Mouse (Mus musculus) midbrain, embryonic 15.5 days (tissue): Measurements from ENCODE around the gene Tulp4. TPM values are rescaled to one million over a fixed set of nuclear protein-coding genes. Genes with fewer than 3 reads are reported as not detected.
A peak's percentile ranks its signal among the peaks of the same experiment; 100 is the strongest.

Source experiments
- ATAC-seq: fragments of 200-750 bp; cut with Nextera tagmentation; replicated peaks from 2 replicates; pipeline ENCODE4 v1.8.0; 2017; ENCODE audit warnings: moderate TSS enrichment
- H3K27ac ChIP-seq: fragments of 300-500 bp; sonication (generic); 2 replicates; pipeline ENCODE4 v1.5.1; 2015; ENCODE audit warnings: mild to moderate bottlenecking, inconsistent platforms
- H3K27me3 ChIP-seq: fragments of 300-500 bp; sonication (generic); replicated peaks from 2 replicates; pipeline ENCODE4 v1.6.1; 2015; ENCODE audit warnings: inconsistent platforms
- H3K36me3 ChIP-seq: fragments of 300-500 bp; sonication (generic); replicated peaks from 2 replicates; pipeline ENCODE4 v1.6.1; 2015; ENCODE audit warnings: inconsistent platforms
- H3K4me1 ChIP-seq: fragments of 300-500 bp; sonication (generic); 2 replicates; pipeline ENCODE4 v1.6.1; 2015; ENCODE audit warnings: inconsistent platforms
- H3K4me2 ChIP-seq: fragments of 300-500 bp; sonication (generic); 2 replicates; pipeline ENCODE4 v1.6.1; 2015; ENCODE audit warnings: inconsistent platforms, mild to moderate bottlenecking, moderate library complexity
- H3K4me3 ChIP-seq: fragments of 300-500 bp; sonication (generic); 2 replicates; pipeline ENCODE4 v1.5.1; 2015; ENCODE audit warnings: mild to moderate bottlenecking, inconsistent platforms
- H3K9ac ChIP-seq: fragments of 300-500 bp; sonication (generic); 2 replicates; pipeline ENCODE4 v1.6.1; 2015; ENCODE audit warnings: mild to moderate bottlenecking, inconsistent platforms
- H3K9me3 ChIP-seq: fragments of 300-500 bp; sonication (generic); 2 replicates; pipeline ENCODE4 v1.6.1; 2016; ENCODE audit warnings: inconsistent platforms
- WGBS: fragments of 180-500 bp; shearing (Covaris S2); methylation state at CpG from one replicate; pipeline ENCODE4 v1.1.7; 2015; ENCODE audit warnings: mixed read lengths; 5-methylcytosine and 5-hydroxymethylcytosine counted together
- polyA plus RNA-seq: library from polyadenylated mRNA; unstranded; fragments of >200 nt; fragmentation: Nextera tagmentation; extraction: Ambion mirVana; gene quantifications from 2 replicates; pipeline ENCODE4 v1.2.1, GENCODE M21; 2015

The Tulp4 gene
- polyA plus RNA-seq, 1 experiment from 2014 or later: 164 TPM

DNA sequence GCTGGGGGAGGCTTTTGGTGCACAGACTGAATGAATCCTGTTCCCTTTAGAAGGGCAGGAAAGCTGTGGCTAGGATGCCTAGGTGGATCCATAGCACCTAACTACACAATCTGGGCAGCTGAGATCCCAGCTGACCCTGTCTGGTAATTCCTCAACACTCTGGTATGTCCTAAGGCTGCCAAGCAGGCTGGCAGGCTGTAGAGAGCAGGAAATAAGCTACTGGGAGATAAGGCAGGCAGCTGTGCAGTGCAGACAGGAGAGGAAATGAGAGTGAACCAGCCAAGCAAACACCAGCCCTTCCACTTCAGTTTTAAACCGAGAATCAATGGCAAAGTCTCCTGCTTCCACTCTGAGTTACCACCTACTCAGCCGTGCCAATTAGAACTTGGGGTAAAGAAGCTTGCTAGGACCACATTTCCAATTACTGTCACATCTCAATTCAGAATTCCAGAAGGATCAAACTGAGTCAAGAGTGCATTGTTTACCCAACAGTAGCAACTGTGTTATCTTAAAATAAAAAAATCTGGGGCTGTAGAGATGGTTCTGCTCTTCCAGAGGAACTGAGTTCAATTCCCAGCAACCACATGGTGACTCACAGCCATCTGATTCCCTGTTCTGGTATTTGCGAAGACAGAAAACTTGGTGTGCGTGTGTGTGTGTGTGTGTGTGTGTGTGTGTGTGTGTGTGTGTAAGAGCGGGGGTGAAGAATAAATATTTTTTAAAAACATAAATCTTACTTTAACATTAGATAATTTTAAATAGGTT lies 66.9 kb downstream of the Tulp4 start:
- Histone ChIP-seq H3K4me2 (no peak overlapping the region), H3K4me1 (peaks cover 9% of the 10 kb centered on the region), H3K4me3 (no peak overlapping the region), H3K27me3 (no peaks in the 10 kb centered on the region), H3K36me3 (peaks cover under 1% of the 10 kb centered on the region; the same call in 1 of the 2 replicates), H3K9me3 (no peaks in the 10 kb centered on the region), H3K9ac (no peak overlapping the region), H3K27ac (peak overlapping the region; percentile 35)
- WGBS: 76% methylated on average over 5 of the region's 5 CpGs
- no peak for ATAC-seq

DNA sequence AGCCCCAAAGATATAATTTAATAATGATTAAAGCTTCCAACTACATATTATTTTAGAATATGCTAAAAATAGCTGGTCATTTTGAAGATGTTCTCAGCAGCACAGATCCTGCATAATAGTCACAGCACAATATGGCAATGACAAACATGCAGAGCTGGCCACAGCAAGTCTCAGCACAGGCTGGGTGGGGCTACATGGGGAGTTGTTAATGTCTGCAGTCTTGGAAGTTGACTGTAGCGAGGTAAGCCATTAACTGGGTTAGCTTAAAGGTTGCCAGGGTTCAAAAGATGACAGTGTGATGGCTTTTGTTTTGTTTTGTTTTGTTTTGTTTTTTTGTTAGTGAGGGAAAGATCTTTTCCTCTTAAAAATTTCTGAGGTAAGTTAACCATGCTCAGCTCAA lies 68.3 kb downstream of the Tulp4 start:
- H3K27ac ChIP-seq: no peak overlapping the region
- no peak overlapping the region for H3K4me3 ChIP-seq
- ATAC-seq: no peak
- H3K27me3 ChIP-seq: no peaks in the 10 kb centered on the region
- H3K4me1 ChIP-seq: peaks cover 11% of the 10 kb centered on the region
- H3K9ac ChIP-seq: no peak overlapping the region
- 72% methylated on average over 1 of the region's 1 CpGs for WGBS
- H3K9me3 ChIP-seq: no peaks in the 10 kb centered on the region
- H3K36me3 ChIP-seq: peaks cover 2% of the 10 kb centered on the region; the same call in 1 of the 2 replicates
- no peak overlapping the region for H3K4me2 ChIP-seq

DNA sequence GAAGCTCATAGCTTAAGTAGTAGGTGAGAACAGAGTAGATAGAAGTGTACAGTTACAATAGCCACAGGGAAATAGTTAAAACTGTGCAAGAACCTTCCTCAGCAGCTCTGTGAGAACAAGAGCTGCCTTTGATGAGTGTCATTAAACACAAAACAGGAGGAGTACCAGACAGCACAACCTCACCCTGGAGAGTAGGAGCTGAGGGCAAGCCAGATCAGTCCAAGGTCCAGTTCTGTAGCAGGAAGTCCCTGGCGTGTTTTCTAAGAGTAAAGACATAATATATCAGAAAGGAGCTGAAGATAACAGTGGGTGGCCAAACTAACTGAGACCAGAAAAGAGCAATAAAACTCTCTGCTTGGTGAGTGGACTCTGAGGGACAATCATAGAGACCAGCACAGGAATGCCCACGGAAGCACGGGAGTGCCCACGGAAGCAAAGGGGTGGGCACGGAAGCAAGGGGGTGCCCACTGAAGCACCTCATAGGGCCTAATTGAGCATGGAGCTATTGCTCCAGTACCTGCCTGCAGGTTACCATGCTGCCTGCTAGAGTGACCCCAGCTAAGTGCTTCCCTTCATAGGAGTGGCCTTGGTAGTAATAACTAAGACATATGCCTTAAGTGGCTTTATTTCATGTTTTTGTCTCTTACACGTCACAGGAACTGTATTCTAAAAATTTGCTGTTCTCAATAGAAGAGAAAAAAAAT lies 72.5 kb downstream of the Tulp4 start:
- no peak overlapping the region for H3K27ac ChIP-seq
- ATAC-seq: no peak
- H3K4me1 ChIP-seq: peaks cover 6% of the 10 kb centered on the region; the same call in 1 of the 2 replicates

DNA sequence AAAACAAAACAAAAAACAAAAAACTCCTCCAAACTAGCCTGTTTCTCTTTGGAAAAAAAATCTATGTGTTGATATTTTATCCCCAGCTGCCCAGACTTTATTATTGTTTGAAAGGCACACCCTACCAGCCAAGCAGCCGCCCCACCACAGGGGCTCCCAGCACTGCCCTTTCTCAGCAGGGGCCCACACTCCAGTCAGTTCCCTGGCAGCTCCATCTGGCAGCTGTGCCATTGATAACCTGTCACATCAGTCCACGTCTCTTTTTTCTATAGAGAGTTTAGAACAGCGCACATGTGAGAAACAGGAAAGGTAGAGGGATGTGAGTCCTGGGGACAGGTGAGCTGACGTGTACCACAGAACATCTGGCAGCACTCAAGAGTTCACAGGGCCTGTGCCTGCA lies 73.2 kb downstream of the Tulp4 start:
- H3K9ac ChIP-seq: no peak overlapping the region
- H3K27ac ChIP-seq: no peak overlapping the region
- H3K4me2 ChIP-seq: no peak overlapping the region
- no peaks in the 10 kb centered on the region for H3K27me3 ChIP-seq
- peaks cover 2% of the 10 kb centered on the region; the same call in 1 of the 2 replicates for H3K36me3 ChIP-seq
- peaks cover 5% of the 10 kb centered on the region; the same call in 1 of the 2 replicates for H3K4me1 ChIP-seq
- no peak overlapping the region for H3K4me3 ChIP-seq
- WGBS: 46% methylated on average over 4 of the region's 4 CpGs
- H3K9me3 ChIP-seq: no peaks in the 10 kb centered on the region
- no peak for ATAC-seq

More for the DNA sequence above, 72.5 kb downstream of the Tulp4 start:
- no peak overlapping the region for H3K9ac ChIP-seq
- WGBS: 89% methylated on average over 6 of the region's 6 CpGs
- H3K27me3 ChIP-seq: no peaks in the 10 kb centered on the region
- no peaks in the 10 kb centered on the region for H3K9me3 ChIP-seq
- no peak overlapping the region for H3K4me2 ChIP-seq
- H3K4me3 ChIP-seq: no peak overlapping the region
- H3K36me3 ChIP-seq: peaks cover 2% of the 10 kb centered on the region; the same call in 1 of the 2 replicates

DNA sequence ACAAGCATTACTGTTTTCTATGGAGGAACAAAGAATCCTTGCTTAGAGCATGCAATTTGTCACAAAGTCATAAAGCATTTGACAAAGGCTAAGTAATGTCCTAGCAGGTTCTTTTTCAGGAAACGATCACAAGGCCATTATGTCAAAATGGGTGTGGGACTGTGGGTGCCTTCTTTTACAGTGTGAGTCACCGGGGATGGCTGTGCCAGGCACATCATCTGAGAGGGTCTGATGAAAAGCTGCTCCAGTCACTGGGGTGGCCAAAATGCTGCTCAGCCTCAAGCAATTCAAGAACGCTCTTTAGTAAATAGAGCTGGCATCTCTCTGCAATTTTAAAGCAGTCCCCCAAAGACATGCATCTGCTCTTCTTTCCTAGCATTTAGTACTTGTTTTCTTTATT lies 74.2 kb downstream of the Tulp4 start:
- Histone ChIP-seq H3K27me3 (no peaks in the 10 kb centered on the region), H3K4me1 (peaks cover 5% of the 10 kb centered on the region; the same call in 1 of the 2 replicates), H3K4me2 (no peak overlapping the region), H3K9me3 (no peaks in the 10 kb centered on the region), H3K27ac (no peak overlapping the region), H3K9ac (no peak overlapping the region), H3K4me3 (no peak overlapping the region), H3K36me3 (peaks cover 4% of the 10 kb centered on the region; the same call in 1 of the 2 replicates)
- ATAC-seq: no peak
- 76% methylated on average over 3 of the region's 3 CpGs for WGBS

DNA sequence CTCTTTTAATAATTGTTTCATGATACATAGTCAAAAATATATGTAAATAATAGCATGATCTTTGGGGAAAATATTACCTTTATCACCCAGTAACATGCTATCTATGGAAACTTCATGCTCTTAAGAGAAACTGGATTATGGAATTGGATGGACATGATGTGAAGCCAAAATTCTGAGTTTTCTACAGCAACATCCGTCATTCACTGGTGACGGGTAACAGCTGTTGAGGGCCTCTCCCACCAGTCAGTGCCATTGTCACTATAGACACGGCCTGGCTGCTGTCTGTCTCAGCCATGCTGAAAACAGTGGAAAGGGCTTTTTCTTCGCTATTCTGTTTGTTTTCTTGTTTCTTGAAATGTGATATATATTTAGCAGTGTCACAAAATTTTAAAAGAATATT lies 76.5 kb downstream of the Tulp4 start:
- no peak for ATAC-seq
- WGBS: 64% methylated on average over 4 of the region's 4 CpGs
- H3K4me1 ChIP-seq: peaks cover 5% of the 10 kb centered on the region; the same call in 1 of the 2 replicates
- H3K4me2 ChIP-seq: no peak overlapping the region
- no peak overlapping the region for H3K4me3 ChIP-seq
- H3K27ac ChIP-seq: no peak overlapping the region
- no peak overlapping the region for H3K9ac ChIP-seq
- H3K36me3 ChIP-seq: peaks cover 14% of the 10 kb centered on the region
- H3K27me3 ChIP-seq: no peaks in the 10 kb centered on the region
- H3K9me3 ChIP-seq: no peaks in the 10 kb centered on the region

DNA sequence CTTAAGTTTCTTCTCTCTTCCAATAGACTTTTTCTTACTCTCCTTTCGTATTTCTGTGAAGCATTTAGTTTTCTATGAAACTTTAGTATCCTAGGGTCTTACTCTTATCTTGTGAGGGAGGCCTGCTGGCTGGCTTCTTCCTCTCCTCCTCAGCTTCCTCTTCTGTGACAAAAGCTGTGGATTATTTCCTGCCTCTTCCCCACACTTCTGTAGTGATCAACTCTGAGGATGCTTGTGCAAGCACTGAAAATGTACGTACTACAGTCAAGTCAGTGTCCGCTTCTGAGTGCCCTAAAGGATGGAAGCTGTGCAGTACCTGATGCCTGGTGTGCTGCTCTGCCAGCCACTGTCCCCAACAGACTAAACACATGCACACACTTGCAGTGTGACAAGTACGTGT lies 80.4 kb downstream of the Tulp4 start:
- 96% methylated on average over 4 of the region's 4 CpGs for WGBS
- Histone ChIP-seq H3K4me2 (no peak overlapping the region), H3K9ac (no peak overlapping the region), H3K36me3 (peaks cover 12% of the 10 kb centered on the region), H3K9me3 (no peaks in the 10 kb centered on the region), H3K4me1 (no peaks in the 10 kb centered on the region), H3K4me3 (no peak overlapping the region), H3K27ac (no peak overlapping the region), H3K27me3 (no peaks in the 10 kb centered on the region)
- ATAC-seq: no peak

DNA sequence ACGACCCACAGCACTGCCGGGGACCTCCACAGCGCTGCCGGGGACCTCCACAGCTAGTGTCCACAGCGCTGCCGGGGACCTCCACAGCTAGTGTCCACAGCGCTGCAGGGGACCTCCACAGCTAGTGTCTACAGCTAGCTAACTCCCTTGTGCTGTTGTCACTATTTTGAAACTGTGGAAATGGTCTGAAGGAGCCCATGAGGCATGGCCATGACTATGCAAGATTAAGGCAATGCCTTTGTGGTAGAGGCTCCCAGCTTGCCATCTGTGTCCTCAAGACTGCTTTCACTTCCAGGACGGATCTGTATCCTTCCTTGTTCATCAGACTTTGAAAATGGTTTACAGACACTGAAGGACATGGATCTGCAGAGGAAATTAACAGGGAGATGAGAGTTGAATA lies 80.9 kb downstream of the Tulp4 start:
- peaks cover 13% of the 10 kb centered on the region for H3K36me3 ChIP-seq
- no peaks in the 10 kb centered on the region for H3K27me3 ChIP-seq
- H3K4me2 ChIP-seq: no peak overlapping the region
- WGBS: 94% methylated on average over 8 of the region's 8 CpGs
- H3K27ac ChIP-seq: no peak overlapping the region
- H3K4me1 ChIP-seq: no peaks in the 10 kb centered on the region
- H3K4me3 ChIP-seq: no peak overlapping the region
- no peaks in the 10 kb centered on the region for H3K9me3 ChIP-seq
- H3K9ac ChIP-seq: no peak overlapping the region
- ATAC-seq: no peak

DNA sequence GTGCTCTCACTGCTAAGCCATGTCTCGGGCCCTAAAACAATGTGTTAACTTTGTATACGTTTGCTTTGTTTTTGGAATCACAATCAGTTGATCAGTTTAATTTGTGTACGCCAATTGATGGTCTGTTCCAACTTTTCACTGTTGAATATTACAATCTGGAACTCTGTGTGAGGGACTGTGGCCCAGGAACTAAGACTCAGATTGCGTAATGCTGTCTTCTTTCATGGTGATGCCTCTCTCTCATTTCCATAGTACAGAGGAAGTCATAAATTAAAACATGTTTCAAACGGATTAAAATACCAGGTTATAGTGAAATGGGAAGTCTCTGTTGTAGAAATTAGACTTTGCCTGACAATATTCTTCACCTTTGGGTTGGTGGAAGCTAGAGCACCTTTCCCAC lies 83.0 kb downstream of the Tulp4 start:
- Histone ChIP-seq H3K9ac (no peak overlapping the region), H3K27me3 (no peaks in the 10 kb centered on the region), H3K36me3 (peaks cover 16% of the 10 kb centered on the region), H3K4me2 (no peak overlapping the region), H3K4me1 (no peaks in the 10 kb centered on the region), H3K9me3 (no peaks in the 10 kb centered on the region), H3K27ac (no peak overlapping the region), H3K4me3 (no peak overlapping the region)
- no peak for ATAC-seq
- WGBS: 95% methylated on average over 5 of the region's 5 CpGs

DNA sequence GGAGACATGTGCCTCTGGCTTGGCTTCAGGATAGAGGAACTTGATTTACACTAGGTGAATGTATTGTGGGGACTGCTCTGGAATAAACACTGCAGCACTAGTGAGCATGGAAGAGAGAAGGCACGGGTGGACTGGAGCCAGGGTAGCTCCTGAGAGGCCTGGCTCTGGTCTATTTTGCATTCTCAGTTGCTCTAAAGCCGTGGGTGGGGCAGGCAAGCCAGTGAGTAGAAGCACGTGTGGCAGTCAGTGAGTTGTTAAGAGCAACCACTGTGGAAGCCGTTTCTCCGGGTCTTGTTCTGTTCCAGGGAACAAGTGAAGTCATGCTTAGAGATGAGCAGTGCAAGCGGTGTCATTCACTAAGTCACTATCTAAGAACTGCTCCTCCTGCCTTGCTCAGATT lies 86.0 kb downstream of the Tulp4 start:
- WGBS: 87% methylated on average over 6 of the region's 6 CpGs
- Histone ChIP-seq H3K27ac (no peak overlapping the region), H3K27me3 (no peaks in the 10 kb centered on the region), H3K36me3 (peaks cover 5% of the 10 kb centered on the region), H3K9ac (no peak overlapping the region), H3K9me3 (no peaks in the 10 kb centered on the region), H3K4me3 (no peak overlapping the region), H3K4me2 (no peak overlapping the region), H3K4me1 (no peaks in the 10 kb centered on the region)
- no peak for ATAC-seq

DNA sequence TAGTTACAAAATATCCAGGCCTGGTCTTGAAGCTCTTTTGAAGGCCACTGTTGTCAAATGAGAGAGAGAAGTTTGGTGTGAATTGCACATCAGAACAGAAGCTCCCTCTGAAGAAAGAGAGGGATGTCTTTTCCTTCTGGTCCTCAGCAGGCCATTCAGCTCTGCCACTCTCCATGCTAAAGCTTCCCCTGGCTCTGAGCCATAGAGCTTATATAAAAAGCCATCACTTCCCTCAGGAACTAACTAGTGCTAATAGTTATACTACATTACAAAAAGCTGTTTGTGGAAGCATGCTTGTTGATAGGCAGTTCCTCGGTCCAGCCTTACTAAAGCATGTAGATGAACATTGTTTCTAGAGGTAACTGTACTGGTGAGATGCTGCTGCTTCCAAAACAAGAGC lies 89.2 kb downstream of the Tulp4 start:
- Histone ChIP-seq H3K4me1 (no peaks in the 10 kb centered on the region), H3K9ac (no peak overlapping the region), H3K4me3 (no peak overlapping the region), H3K9me3 (no peaks in the 10 kb centered on the region), H3K27me3 (no peaks in the 10 kb centered on the region), H3K4me2 (no peak overlapping the region), H3K27ac (no peak overlapping the region), H3K36me3 (peaks cover 11% of the 10 kb centered on the region; the same call in 1 of the 2 replicates)
- 91% methylated on average over 1 of the region's 1 CpGs for WGBS
- ATAC-seq: no peak

DNA sequence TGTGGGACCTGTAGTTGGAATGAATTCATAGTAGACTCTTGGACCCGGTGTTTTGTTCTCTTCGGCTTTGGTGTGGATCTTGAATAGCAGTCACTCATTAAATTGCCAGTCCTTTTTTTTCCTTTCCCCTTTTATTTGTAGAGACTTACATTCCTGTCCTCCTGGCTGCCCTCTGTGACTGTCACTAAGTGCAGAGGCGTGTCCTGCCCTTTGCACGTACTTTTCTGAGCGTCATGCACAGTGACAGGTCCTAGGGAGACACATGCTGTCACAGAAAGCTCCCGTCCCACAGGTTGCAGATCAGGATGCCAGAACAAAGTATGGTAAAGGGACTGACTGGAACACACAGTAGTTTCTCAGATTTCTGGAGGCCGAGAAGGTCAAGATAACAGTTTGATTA lies 91.3 kb downstream of the Tulp4 start:
- H3K36me3 ChIP-seq: peaks cover 16% of the 10 kb centered on the region; the same call in 1 of the 2 replicates
- H3K9me3 ChIP-seq: no peaks in the 10 kb centered on the region
- no peak for ATAC-seq
- no peak overlapping the region for H3K27ac ChIP-seq
- H3K4me3 ChIP-seq: no peak overlapping the region
- no peak overlapping the region for H3K4me2 ChIP-seq
- H3K9ac ChIP-seq: no peak overlapping the region
- WGBS: 71% methylated on average over 7 of the region's 7 CpGs
- H3K27me3 ChIP-seq: no peaks in the 10 kb centered on the region
- no peaks in the 10 kb centered on the region for H3K4me1 ChIP-seq
